Mouse (Mus musculus) midbrain, embryonic 14.5 days (tissue): Measurements from ENCODE around the gene Ythdc1. TPM values are rescaled to one million over a fixed set of nuclear protein-coding genes. Genes with fewer than 3 reads are reported as not detected.
"Not testable (repeated sequence)": the region's sequence is repeated elsewhere in the genome, so short reads cannot be mapped to it uniquely, and the experiment has no call there.

Experiments used
- ATAC-seq: fragments of 200-750 bp; cut with Nextera tagmentation; 2 replicates; pipeline ENCODE4 v1.8.0; 2017; ENCODE audit warnings: moderate number of reproducible peaks, moderate library complexity; ENCODE audit not compliant: low FRiP score, low TSS enrichment
- DNase-seq: peaks from one replicate; pipeline ENCODE4 v3.0.0-alpha.2; 2015
- H3K27ac ChIP-seq: fragments of 300-500 bp; sonication (generic); replicated peaks from 2 replicates; pipeline ENCODE4 v1.5.1; 2014; ENCODE audit warnings: mild to moderate bottlenecking, low read depth, low read length, moderate library complexity
- H3K27me3 ChIP-seq: fragments of 300-500 bp; sonication (generic); 2 replicates; pipeline ENCODE4 v1.6.1; 2014; ENCODE audit warnings: low read length, control low read depth, mixed read lengths; ENCODE audit not compliant: control insufficient read depth, insufficient read depth
- H3K36me3 ChIP-seq: fragments of 300-500 bp; sonication (generic); 2 replicates; pipeline ENCODE4 v1.6.1; 2014; ENCODE audit warnings: low read length, control low read depth; ENCODE audit not compliant: control insufficient read depth, insufficient read depth
- H3K4me1 ChIP-seq: fragments of 300-500 bp; sonication (generic); 2 replicates; pipeline ENCODE4 v1.6.1; 2014; ENCODE audit warnings: mild to moderate bottlenecking, antibody characterized with exemption, low read length, control low read depth; ENCODE audit not compliant: control insufficient read depth, insufficient read depth
- H3K4me2 ChIP-seq: fragments of 300-500 bp; sonication (generic); 2 replicates; pipeline ENCODE4 v1.6.1; 2014; ENCODE audit warnings: mild to moderate bottlenecking, low read length, moderate library complexity
- H3K4me3 ChIP-seq: fragments of 300-500 bp; sonication (generic); replicated peaks from 2 replicates; pipeline ENCODE4 v1.5.1; 2014; ENCODE audit warnings: low read depth, low read length
- H3K9ac ChIP-seq: fragments of 300-500 bp; sonication (generic); replicated peaks from 2 replicates; pipeline ENCODE4 v1.6.1; 2014; ENCODE audit warnings: mild to moderate bottlenecking, low read length, moderate library complexity
- H3K9me3 ChIP-seq: fragments of 300-500 bp; sonication (generic); 2 replicates; pipeline ENCODE4 v1.6.1; 2016; ENCODE audit warnings: low read length, control low read depth, mixed read lengths; ENCODE audit not compliant: control insufficient read depth
- WGBS: fragments of 180-500 bp; shearing (Covaris S2); extraction: QIAGEN DNeasy Blood & Tissue Kit; methylation state at CpG from one replicate; pipeline ENCODE4 v1.1.7; 2014; 5-methylcytosine and 5-hydroxymethylcytosine counted together
- polyA plus RNA-seq: library from polyadenylated mRNA; unstranded; fragments of >200 nt; fragmentation: Nextera tagmentation; extraction: Ambion mirVana; gene quantifications from 2 replicates; pipeline ENCODE4 v1.2.1, GENCODE M21; 2014

The Ythdc1 gene
- polyA plus RNA-seq, 1 experiment from 2014 or later = 44.4 TPM

- Histone ChIP-seq H3K9ac (no peak overlapping the region), H3K4me3 (no peak overlapping the region), H3K4me1 (no peaks in the 10 kb centered on the region), H3K4me2 (no peak overlapping the region), H3K9me3 (no peaks in the 10 kb centered on the region), H3K27me3 (no peaks in the 10 kb centered on the region), H3K27ac (no peak overlapping the region), H3K36me3 (no peaks in the 10 kb centered on the region)
- DNase-seq (no peak), ATAC-seq (no peak)
- WGBS = 71% methylated on average over 2 of the region's 2 CpGs
Observed at GRCm38 (mm10) chr5:86789954-86790353, 14.1 kb upstream of the Ythdc1 start.

GRCm38 (mm10) chr5:86792249-86792648 is 11.8 kb upstream of the Ythdc1 start:
- Histone ChIP-seq H3K4me3 (no peak overlapping the region), H3K36me3 (no peaks in the 10 kb centered on the region), H3K27me3 (no peaks in the 10 kb centered on the region), H3K27ac (no peak overlapping the region), H3K4me2 (no peak overlapping the region), H3K4me1 (no peaks in the 10 kb centered on the region), H3K9me3 (no peaks in the 10 kb centered on the region), H3K9ac (no peak overlapping the region)
- no peak for ATAC-seq
- 71% methylated on average over 4 of the region's 4 CpGs for WGBS
- DNase-seq = no peak

- no peak overlapping the region for H3K9ac ChIP-seq
- no peak for ATAC-seq
- no peaks in the 10 kb centered on the region for H3K4me1 ChIP-seq
- no peak overlapping the region for H3K4me2 ChIP-seq
- H3K4me3 ChIP-seq = no peak overlapping the region
- WGBS = 76% methylated on average over 8 of the region's 8 CpGs
- no peak overlapping the region for H3K27ac ChIP-seq
- H3K27me3 ChIP-seq = no peaks in the 10 kb centered on the region
- DNase-seq = no peak
- H3K9me3 ChIP-seq = no peaks in the 10 kb centered on the region
- H3K36me3 ChIP-seq = no peaks in the 10 kb centered on the region
Observed at GRCm38 (mm10) chr5:86792807-86793206, 11.2 kb upstream of the Ythdc1 start.

- Histone ChIP-seq H3K4me3 (no peak overlapping the region), H3K27me3 (no peaks in the 10 kb centered on the region), H3K27ac (no peak overlapping the region), H3K9ac (no peak overlapping the region), H3K9me3 (no peaks in the 10 kb centered on the region), H3K36me3 (peaks cover 37% of the 10 kb centered on the region), H3K4me2 (no peak overlapping the region), H3K4me1 (no peaks in the 10 kb centered on the region)
- ATAC-seq (no peak), DNase-seq (no peak)
- WGBS = 90% methylated on average over 3 of the region's 3 CpGs
Observed at GRCm38 (mm10) chr5:86816795-86817194, 12.8 kb downstream of the Ythdc1 start.

GRCm38 (mm10) chr5:86836378-86836777 is 32.4 kb downstream of the Ythdc1 start:
- H3K9me3 ChIP-seq, H3K4me3 ChIP-seq, H3K4me2 ChIP-seq, H3K27ac ChIP-seq, H3K27me3 ChIP-seq, DNase-seq, H3K9ac ChIP-seq, H3K4me1 ChIP-seq, ATAC-seq: not testable (repeated sequence)
- WGBS = 98% methylated on average over 4 of the region's 4 CpGs
- H3K36me3 ChIP-seq = peaks cover 33% of the 10 kb centered on the region

- Histone ChIP-seq H3K4me2 (no peak overlapping the region), H3K9me3 (no peaks in the 10 kb centered on the region), H3K9ac (no peak overlapping the region), H3K4me1 (no peaks in the 10 kb centered on the region), H3K27me3 (no peaks in the 10 kb centered on the region), H3K27ac (no peak overlapping the region), H3K4me3 (no peak overlapping the region), H3K36me3 (peaks cover 25% of the 10 kb centered on the region)
- ATAC-seq = no peak
- WGBS = 95% methylated on average over 1 of the region's 1 CpGs
- no peak for DNase-seq
Observed at GRCm38 (mm10) chr5:86838110-86838509, 34.1 kb downstream of the Ythdc1 start.

GRCm38 (mm10) chr5:86839472-86839871 is 35.5 kb downstream of the Ythdc1 start:
- Histone ChIP-seq H3K4me1 (no peaks in the 10 kb centered on the region), H3K9me3 (no peaks in the 10 kb centered on the region), H3K4me3 (no peak overlapping the region), H3K9ac (no peak overlapping the region), H3K27ac (no peak overlapping the region), H3K4me2 (no peak overlapping the region), H3K27me3 (no peaks in the 10 kb centered on the region), H3K36me3 (peaks cover 22% of the 10 kb centered on the region)
- ATAC-seq (no peak; the same call in 1 of the 2 replicates), DNase-seq (no peak)
- 88% methylated on average over 1 of the region's 1 CpGs for WGBS

GRCm38 (mm10) chr5:86840207-86840606 is 36.2 kb downstream of the Ythdc1 start:
- no peak for ATAC-seq

GRCm38 (mm10) chr5:86841261-86841660 is 37.2 kb downstream of the Ythdc1 start:
- not testable (repeated sequence) for ATAC-seq, H3K27me3 ChIP-seq, H3K4me2 ChIP-seq, H3K9me3 ChIP-seq, H3K36me3 ChIP-seq, H3K4me1 ChIP-seq, H3K27ac ChIP-seq, H3K9ac ChIP-seq, DNase-seq, H3K4me3 ChIP-seq

More at GRCm38 (mm10) chr5:86840207-86840606, 36.2 kb downstream of the Ythdc1 start:
- Histone ChIP-seq H3K4me1 (no peaks in the 10 kb centered on the region), H3K27me3 (no peaks in the 10 kb centered on the region), H3K4me3 (no peak overlapping the region), H3K27ac (no peak overlapping the region), H3K9me3 (no peaks in the 10 kb centered on the region), H3K4me2 (no peak overlapping the region), H3K9ac (no peak overlapping the region), H3K36me3 (peaks cover 18% of the 10 kb centered on the region)
- no peak for DNase-seq
- 92% methylated on average over 2 of the region's 2 CpGs for WGBS
